Mouse (Mus musculus) embryonic stem cell, embryonic (primary cell): ENCODE results near the gene Dab2.

ENCODE experiments used
- CTCF ChIA-PET, 4 experiments: fragments of 300-600 bp in 2 of 4; fragments of 350-600 bp in 2 of 4; sonication (Branson Sonifier 250); formaldehyde crosslinking; loops; one replicate each; lab custom pipeline; 2022; ENCODE audit warnings: inconsistent platforms in 2 of 4; lab: Charles Lee
- POLR2A ChIA-PET, 4 experiments: fragments of 300-600 bp in 2 of 4; fragments of 350-600 bp in 2 of 4; sonication (Branson Sonifier 250); formaldehyde crosslinking; loops; one replicate each; lab custom pipeline; 2022; ENCODE audit warnings: antibody characterized with exemption in 4 of 4, inconsistent platforms in 1 of 4; lab: Charles Lee

Gene Dab2

GRCm38 (mm10) chr15:6435281-6435680 is 135.7 kb downstream of the Dab2 start:
- ChIA-PET CTCF (interaction anchor here in 3 of 4 experiments (0.6 to 1.8 kb wide), 6 partner anchors 13 to 560 kb away, joined by 3 to 12 read pairs (median 6); no protein-coding TSS in a partner anchor), POLR2A (interaction anchor here in 1 of 4 experiments (1.0 kb wide), 1 partner anchor 21 kb away, joined by 3 read pairs; no protein-coding TSS in a partner anchor)

GRCm38 (mm10) chr15:6435773-6436172 is 136.2 kb downstream of the Dab2 start:
- POLR2A ChIA-PET, result interaction anchor here in 1 of 4 experiments (1.0 kb wide), 1 partner anchor 21 kb away, joined by 3 read pairs; no protein-coding TSS in a partner anchor
- CTCF ChIA-PET, result interaction anchor here in 3 of 4 experiments (0.6 to 1.8 kb wide), 11 partner anchors 13 to 709 kb away, joined by 3 to 12 read pairs (median 4); no protein-coding TSS in a partner anchor

GRCm38 (mm10) chr15:6438685-6439084 is 139.1 kb downstream of the Dab2 start:
- POLR2A ChIA-PET, result no interaction called here
- CTCF ChIA-PET, result no interaction called here

DNA sequence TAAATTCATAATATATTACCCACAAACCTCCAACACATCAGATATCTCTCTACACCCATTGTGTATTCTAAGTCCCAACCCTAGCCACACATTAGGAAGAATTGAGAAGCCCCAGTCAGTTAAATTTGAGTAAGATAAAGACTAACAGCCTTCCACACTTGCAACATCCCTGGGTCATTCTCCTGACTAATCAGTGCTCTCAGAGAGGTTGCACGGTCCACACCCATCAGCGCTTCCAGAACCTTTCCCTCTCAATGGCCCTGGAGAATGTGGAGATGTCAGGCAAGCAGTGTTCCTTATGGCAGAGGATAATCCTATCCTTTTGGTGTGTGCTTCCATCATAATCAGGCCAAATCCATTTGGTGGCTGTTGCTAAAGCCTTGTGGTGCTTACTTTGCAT is 144.9 kb downstream of the Dab2 start:
- ChIA-PET POLR2A (interaction anchor here in 1 of 4 experiments (0.6 kb wide), 1 partner anchor 249 kb away, joined by 4 read pairs; no protein-coding TSS in a partner anchor), CTCF (no interaction called here)

DNA sequence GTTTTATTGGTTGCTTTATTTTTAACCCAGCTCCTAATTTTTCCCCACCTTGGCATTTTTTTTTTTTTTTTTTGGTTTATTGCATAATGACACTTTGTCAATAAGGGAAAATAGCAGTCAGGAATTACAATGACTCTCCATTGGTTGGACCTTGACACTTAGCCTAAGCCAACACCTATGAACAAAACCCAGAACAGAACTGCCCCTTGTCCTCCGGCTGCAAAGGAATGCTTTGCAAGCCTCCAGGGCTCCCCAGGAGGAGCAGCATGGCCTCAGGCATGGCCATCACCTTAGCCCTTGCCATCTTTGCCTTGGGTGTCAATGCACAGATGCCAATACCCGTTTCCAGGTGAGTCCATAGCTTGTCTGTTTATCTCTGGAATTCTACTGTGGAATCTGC is 145.5 kb downstream of the Dab2 start, which contains the start of gene C9:
TSS of gene C9 (plus strand) at position 193 of the 400 bp plus-strand sequence.
- CTCF ChIA-PET, result no interaction called here
- POLR2A ChIA-PET, result interaction anchor here in 1 of 4 experiments (0.6 kb wide), 1 partner anchor 248 kb away, joined by 4 read pairs; no protein-coding TSS in a partner anchor

- POLR2A ChIA-PET, result no interaction called here
- CTCF ChIA-PET, result interaction anchor here in 1 of 4 experiments (0.6 kb wide), 1 partner anchor 997 kb away, joined by 13 read pairs; no protein-coding TSS in a partner anchor
Observed at GRCm38 (mm10) chr15:6446181-6446580, 146.6 kb downstream of the Dab2 start.

GRCm38 (mm10) chr15:6448892-6449291 is 149.3 kb downstream of the Dab2 start:
- CTCF ChIA-PET, result interaction anchor here in 2 of 4 experiments (1.1 to 1.8 kb wide), 2 partner anchors 13 to 211 kb away, joined by 3 to 5 read pairs; no protein-coding TSS in a partner anchor
- POLR2A ChIA-PET, result interaction anchor here in 1 of 4 experiments (0.7 to 1.3 kb wide), 2 partner anchors 21 to 100 kb away, joined by 4 read pairs; no protein-coding TSS in a partner anchor

DNA sequence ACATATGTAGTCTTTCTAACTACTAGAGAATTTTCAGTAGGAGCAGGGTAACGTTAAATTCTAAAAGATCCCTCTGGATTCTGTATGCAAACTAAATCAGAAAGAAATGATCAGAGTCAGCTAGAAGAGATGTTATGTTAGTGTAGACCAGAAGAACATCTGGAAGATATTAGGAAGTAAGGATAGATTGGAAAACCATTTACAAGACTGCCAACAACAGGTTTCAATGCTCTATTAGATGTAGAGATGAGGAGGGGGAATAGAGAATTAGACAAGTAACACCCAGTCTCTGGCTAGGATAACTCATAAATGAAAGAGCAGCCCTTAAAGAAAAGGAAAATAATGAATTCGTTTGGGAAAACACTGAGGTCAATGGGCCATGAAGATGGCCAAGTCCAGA is 154.9 kb downstream of the Dab2 start:
- POLR2A ChIA-PET, result no interaction called here
- CTCF ChIA-PET, result no interaction called here

- POLR2A ChIA-PET, result interaction anchor here in 1 of 4 experiments (1.4 kb wide), 1 partner anchor 9 kb away, joined by 3 read pairs; no protein-coding TSS in a partner anchor
- CTCF ChIA-PET, result no interaction called here
Observed at GRCm38 (mm10) chr15:6461381-6461780, 161.8 kb downstream of the Dab2 start.

GRCm38 (mm10) chr15:6463361-6463923 is 163.9 kb downstream of the Dab2 start:
- ChIA-PET CTCF (interaction anchor here in 1 of 4 experiments (0.6 kb wide), 1 partner anchor 20 kb away, joined by 3 read pairs; no protein-coding TSS in a partner anchor), POLR2A (interaction anchor here in 1 of 4 experiments (0.7 kb wide), 1 partner anchor 13 kb away, joined by 8 read pairs; no protein-coding TSS in a partner anchor)

GRCm38 (mm10) chr15:6466995-6467394 is 167.4 kb downstream of the Dab2 start:
- ChIA-PET CTCF (no interaction called here), POLR2A (no interaction called here)

DNA sequence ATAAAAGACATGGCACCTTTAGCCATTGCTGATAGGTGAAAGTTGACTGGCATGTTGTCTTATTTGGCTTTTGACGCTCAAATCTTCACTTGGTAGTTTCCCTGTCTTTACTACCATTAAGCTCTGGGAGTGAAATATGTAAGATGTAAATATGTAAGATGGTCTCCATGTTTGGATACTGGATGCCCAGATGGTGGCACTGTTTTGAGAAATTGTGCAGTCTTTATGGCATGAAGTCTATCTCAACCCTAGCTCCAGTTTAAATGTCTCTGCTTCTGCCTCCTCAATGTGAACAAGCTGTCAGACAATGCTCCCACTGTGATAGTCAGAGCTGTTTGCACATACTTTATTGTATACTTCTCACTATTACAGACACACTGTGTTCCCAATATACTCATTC is 169.3 kb downstream of the Dab2 start:
- ChIA-PET CTCF (interaction anchor here in 1 of 4 experiments (0.7 kb wide), 1 partner anchor 72 kb away, joined by 3 read pairs; no protein-coding TSS in a partner anchor), POLR2A (no interaction called here)

- ChIA-PET CTCF (no interaction called here), POLR2A (interaction anchor here in 2 of 4 experiments (0.6 to 1.1 kb wide), 2 partner anchors 20 to 444 kb away, joined by 3 to 4 read pairs; no protein-coding TSS in a partner anchor)
Observed at GRCm38 (mm10) chr15:6469384-6469783, 169.8 kb downstream of the Dab2 start.

- CTCF ChIA-PET, result interaction anchor here in 2 of 4 experiments (0.6 to 1.4 kb wide), 3 partner anchors 20 to 246 kb away, joined by 3 read pairs; no protein-coding TSS in a partner anchor
- POLR2A ChIA-PET, result no interaction called here
Observed at GRCm38 (mm10) chr15:6483561-6483960, 184.0 kb downstream of the Dab2 start.
